Mouse (Mus musculus) embryonic facial prominence, embryonic 12.5 days (tissue): ENCODE data around the gene Btbd18. TPM values are rescaled to one million over a fixed set of nuclear protein-coding genes. Genes with fewer than 3 reads are reported as not detected.

Source experiments
- ATAC-seq: fragments of 200-750 bp; cut with Nextera tagmentation; 2 replicates; pipeline ENCODE4 v1.8.0; 2017; ENCODE audit not compliant: insufficient number of reproducible peaks, insufficient read depth, low FRiP score, low TSS enrichment
- H3K27ac ChIP-seq: fragments of 300-500 bp; sonication (generic); 2 replicates; pipeline ENCODE4 v1.5.1; 2016; ENCODE audit warnings: mild to moderate bottlenecking
- H3K27me3 ChIP-seq: fragments of 300-500 bp; sonication (generic); 2 replicates; pipeline ENCODE4 v1.6.1; 2016; ENCODE audit warnings: mild to moderate bottlenecking, moderate library complexity
- H3K36me3 ChIP-seq: fragments of 300-500 bp; sonication (generic); 2 replicates; pipeline ENCODE4 v1.6.1; 2016; ENCODE audit warnings: mild to moderate bottlenecking
- H3K4me1 ChIP-seq: fragments of 300-500 bp; sonication (generic); 2 replicates; pipeline ENCODE4 v1.6.1; 2016
- H3K4me2 ChIP-seq: fragments of 300-500 bp; sonication (generic); replicated peaks from 2 replicates; pipeline ENCODE4 v1.6.1; 2016; ENCODE audit warnings: mild to moderate bottlenecking, moderate library complexity
- H3K4me3 ChIP-seq: fragments of 300-500 bp; sonication (generic); 2 replicates; pipeline ENCODE4 v1.5.1; 2016; ENCODE audit warnings: mild to moderate bottlenecking
- H3K9ac ChIP-seq: fragments of 300-500 bp; sonication (generic); 2 replicates; pipeline ENCODE4 v1.6.1; 2016; ENCODE audit warnings: mild to moderate bottlenecking, moderate library complexity
- H3K9me3 ChIP-seq: fragments of 300-500 bp; sonication (generic); 2 replicates; pipeline ENCODE4 v1.6.1; 2016; ENCODE audit warnings: mild to moderate bottlenecking, moderate library complexity
- WGBS: fragments of 180-500 bp; shearing (Covaris S2); methylation state at CpG from one replicate; pipeline ENCODE4 v1.1.7; 2016; 5-methylcytosine and 5-hydroxymethylcytosine counted together
- polyA plus RNA-seq: library from polyadenylated mRNA; unstranded; fragments of >200 nt; fragmentation: Nextera tagmentation; extraction: Ambion mirVana; gene quantifications from 2 replicates; pipeline ENCODE4 v1.2.1, GENCODE M21; 2016

Btbd18 gene
- polyA plus RNA-seq, result 0.36 and 0.47 TPM in 2 replicates

DNA sequence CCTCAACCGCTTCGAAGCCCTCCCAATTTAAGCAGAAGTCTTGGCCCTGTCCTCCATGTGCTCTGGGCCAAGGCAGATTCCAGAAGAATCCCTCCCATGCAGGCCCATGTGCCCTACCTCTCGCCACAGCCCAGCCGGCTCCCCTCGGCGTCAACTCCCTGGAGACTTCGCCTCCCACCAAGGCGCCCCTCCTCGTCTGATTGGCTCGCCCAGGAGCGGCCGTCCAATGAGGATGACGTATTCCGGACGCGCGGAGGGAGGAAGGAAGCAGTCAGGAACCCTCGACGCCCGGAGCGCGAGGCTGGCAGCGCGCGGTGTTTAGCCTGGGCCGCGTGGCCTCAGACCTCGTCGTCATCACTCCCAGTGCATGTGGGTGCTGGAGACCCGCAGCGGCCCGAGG lies at the start of gene Btbd18:
Gene Btbd18 (plus strand): TSS at position 274 of the 400 bp plus-strand sequence.
- ATAC-seq, result no peak
- H3K36me3 ChIP-seq, result no peaks in the 10 kb centered on the region
- WGBS, result 93% methylated on average over 32 of the region's 32 CpGs
- H3K9me3 ChIP-seq, result no peaks in the 10 kb centered on the region
- no peak within 1 kb of the TSS for H3K9ac ChIP-seq
- H3K27ac ChIP-seq, result no peak within 1 kb of the TSS
- H3K27me3 ChIP-seq, result no peaks in the 10 kb centered on the region
- H3K4me3 ChIP-seq, result no peak within 1 kb of the TSS
- no peaks in the 10 kb centered on the region for H3K4me1 ChIP-seq
- no peak within 1 kb of the TSS for H3K4me2 ChIP-seq

DNA sequence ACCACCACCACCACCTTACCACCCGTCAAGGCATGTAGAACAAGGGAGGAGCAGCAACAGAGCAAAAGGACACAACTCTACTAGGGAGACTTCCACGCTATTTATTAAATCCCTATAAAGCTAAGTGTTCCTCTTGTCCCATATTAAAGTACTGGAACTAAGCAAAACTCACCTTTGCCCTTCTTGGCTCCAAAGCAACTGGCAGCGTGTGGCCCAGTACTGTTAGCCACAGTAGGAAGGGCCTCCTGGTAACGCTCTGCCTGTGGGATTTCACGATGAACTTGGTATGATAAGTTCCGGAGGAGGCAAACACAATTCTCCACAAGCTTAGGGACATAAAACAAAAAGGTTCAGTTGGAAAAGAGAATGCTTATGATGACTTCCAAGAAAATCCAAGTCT lies 46.1 kb upstream of the Btbd18 start:
- no peak overlapping the region for H3K9ac ChIP-seq
- no peaks in the 10 kb centered on the region for H3K9me3 ChIP-seq
- H3K4me2 ChIP-seq, result no peak overlapping the region
- H3K4me1 ChIP-seq, result no peaks in the 10 kb centered on the region
- no peak for ATAC-seq
- WGBS, result 93% methylated on average over 6 of the region's 6 CpGs
- no peaks in the 10 kb centered on the region for H3K27me3 ChIP-seq
- H3K36me3 ChIP-seq, result peaks cover 86% of the 10 kb centered on the region
- H3K4me3 ChIP-seq, result no peak overlapping the region
- no peak overlapping the region for H3K27ac ChIP-seq

DNA sequence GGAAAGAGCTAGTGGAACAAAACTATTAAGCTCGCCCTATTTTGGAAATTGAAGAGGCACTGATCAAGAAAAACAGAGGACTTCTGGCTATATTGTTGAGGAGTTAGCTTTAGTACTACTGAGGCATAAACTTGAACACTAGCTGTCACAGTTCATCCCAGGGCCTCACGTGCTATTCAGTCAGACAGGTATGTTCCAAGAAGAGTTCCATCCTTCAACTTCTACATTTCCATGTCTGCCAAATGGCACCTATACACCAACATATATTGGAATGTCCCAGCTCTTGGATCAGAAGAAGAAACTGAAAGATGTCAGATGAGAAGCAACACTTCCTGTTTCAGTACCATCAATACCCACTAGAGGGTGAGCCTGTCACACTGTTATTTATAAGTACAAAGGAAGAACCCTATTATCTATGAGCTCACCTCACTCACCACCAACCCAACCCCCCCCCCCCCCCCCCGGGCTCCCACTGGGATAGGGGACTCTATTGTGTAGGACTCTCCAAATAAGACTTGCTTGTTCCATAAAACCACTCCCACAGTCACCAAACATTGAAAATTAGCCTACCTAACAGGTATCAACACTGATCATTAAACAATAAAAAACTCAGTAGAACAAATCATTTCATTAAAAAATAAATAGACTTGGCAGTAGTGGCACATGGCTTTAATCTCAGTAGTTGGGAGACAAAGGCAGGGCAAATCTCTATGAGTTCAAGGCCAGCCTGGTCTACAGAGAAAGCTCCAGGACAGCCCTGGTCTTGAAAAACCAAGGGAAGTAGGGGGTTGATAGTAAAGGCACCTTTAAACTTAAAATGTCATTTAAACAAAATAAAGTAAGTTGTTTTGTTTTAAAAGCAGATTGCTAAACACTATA lies 41.0 kb upstream of the Btbd18 start:
- H3K27ac ChIP-seq, result no peak overlapping the region
- no peak overlapping the region for H3K4me3 ChIP-seq
- H3K9me3 ChIP-seq, result no peaks in the 10 kb centered on the region
- H3K27me3 ChIP-seq, result no peaks in the 10 kb centered on the region
- no peak overlapping the region for H3K4me2 ChIP-seq
- 75% methylated on average over 3 of the region's 3 CpGs for WGBS
- H3K4me1 ChIP-seq, result no peaks in the 10 kb centered on the region
- H3K36me3 ChIP-seq, result peaks cover 66% of the 10 kb centered on the region
- ATAC-seq, result no peak; the same call in 1 of the 2 replicates
- H3K9ac ChIP-seq, result no peak overlapping the region

DNA sequence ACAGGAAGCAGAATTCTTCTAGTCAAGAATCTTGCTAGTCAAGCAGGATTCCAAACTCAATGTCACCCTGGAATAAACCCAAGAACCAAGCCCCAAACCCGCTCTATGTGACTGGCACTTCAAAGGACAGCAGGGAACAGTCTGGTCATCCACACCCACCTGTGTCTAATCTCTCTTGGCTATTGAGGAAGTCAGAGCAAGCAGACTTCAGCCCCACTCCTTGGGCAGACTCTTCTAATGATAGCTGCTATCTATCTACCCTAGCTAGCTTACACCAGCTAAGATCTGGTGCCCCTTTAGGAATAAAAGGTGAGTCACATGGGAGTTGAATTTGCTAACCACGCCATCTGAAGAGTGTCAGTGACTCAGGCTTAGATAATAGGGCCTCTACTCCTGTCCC lies 40.0 kb upstream of the Btbd18 start:
- Histone ChIP-seq H3K4me2 (no peak overlapping the region), H3K4me3 (no peak overlapping the region), H3K36me3 (peaks cover 58% of the 10 kb centered on the region), H3K9ac (no peak overlapping the region), H3K4me1 (no peaks in the 10 kb centered on the region), H3K27ac (no peak overlapping the region), H3K27me3 (no peaks in the 10 kb centered on the region), H3K9me3 (no peaks in the 10 kb centered on the region)
- WGBS, result 78% methylated on average over 2 of the region's 2 CpGs
- no peak for ATAC-seq

DNA sequence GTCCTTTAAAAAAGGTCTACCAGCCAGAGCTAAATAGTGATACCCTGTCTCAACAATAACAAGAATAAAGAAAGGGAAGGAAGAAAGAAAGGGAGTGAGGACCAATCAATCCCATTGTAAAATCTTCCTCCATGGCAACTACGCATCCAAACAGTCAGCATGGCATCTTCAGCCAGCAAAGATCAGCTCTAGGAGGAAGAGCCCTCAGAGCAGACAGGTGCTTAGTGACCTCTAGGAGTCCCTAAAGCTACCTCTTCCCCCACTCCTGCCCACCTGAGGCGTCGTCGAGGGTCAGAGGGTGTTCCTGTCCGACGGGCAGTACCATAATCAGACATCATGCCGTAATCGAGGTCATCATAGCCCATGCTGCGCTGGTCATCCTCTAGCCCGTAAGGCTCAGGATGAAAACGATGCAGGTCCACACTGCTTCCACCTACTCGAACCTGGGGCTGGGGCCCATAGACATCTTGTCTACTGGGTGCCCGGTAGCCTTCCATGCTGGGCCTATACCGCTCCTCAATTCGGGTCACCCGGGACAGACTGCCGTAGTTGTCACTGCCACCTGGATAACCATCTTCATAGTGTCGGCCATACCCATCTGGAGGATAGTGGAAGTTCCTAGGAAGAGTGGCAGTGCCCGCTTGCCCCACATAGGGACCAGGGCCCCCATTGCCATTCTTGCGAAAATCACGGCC lies 39.1 kb upstream of the Btbd18 start:
- Histone ChIP-seq H3K4me2 (no peak overlapping the region), H3K36me3 (peaks cover 59% of the 10 kb centered on the region), H3K4me3 (no peak overlapping the region), H3K9me3 (no peaks in the 10 kb centered on the region), H3K27ac (no peak overlapping the region), H3K9ac (no peak overlapping the region), H3K27me3 (no peaks in the 10 kb centered on the region), H3K4me1 (no peaks in the 10 kb centered on the region)
- WGBS, result 94% methylated on average over 21 of the region's 21 CpGs
- no peak for ATAC-seq

DNA sequence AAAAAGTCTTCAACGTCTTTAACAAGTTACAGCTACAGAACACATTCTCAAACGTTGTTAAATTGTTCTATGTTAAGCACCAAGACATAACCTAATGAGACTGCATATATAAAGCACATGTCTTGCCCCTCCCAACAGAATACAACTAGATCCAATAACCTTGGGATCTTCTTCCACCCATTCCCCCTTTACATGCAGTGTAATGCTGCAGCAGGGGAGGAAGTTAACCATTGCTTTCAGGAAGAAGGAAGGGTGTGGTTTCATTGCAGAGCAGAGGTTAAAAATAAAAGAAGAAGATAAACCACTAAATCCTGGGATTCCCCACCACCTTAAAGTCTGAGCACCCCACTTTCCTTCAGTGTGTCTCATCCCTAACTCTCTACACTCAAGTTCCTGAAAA lies 36.2 kb upstream of the Btbd18 start:
- no peaks in the 10 kb centered on the region for H3K4me1 ChIP-seq
- H3K4me2 ChIP-seq, result no peak overlapping the region
- 80% methylated on average over 2 of the region's 2 CpGs for WGBS
- no peaks in the 10 kb centered on the region for H3K27me3 ChIP-seq
- no peak for ATAC-seq
- no peak overlapping the region for H3K27ac ChIP-seq
- H3K9me3 ChIP-seq, result no peaks in the 10 kb centered on the region
- no peak overlapping the region for H3K9ac ChIP-seq
- peaks cover 32% of the 10 kb centered on the region for H3K36me3 ChIP-seq
- H3K4me3 ChIP-seq, result no peak overlapping the region

DNA sequence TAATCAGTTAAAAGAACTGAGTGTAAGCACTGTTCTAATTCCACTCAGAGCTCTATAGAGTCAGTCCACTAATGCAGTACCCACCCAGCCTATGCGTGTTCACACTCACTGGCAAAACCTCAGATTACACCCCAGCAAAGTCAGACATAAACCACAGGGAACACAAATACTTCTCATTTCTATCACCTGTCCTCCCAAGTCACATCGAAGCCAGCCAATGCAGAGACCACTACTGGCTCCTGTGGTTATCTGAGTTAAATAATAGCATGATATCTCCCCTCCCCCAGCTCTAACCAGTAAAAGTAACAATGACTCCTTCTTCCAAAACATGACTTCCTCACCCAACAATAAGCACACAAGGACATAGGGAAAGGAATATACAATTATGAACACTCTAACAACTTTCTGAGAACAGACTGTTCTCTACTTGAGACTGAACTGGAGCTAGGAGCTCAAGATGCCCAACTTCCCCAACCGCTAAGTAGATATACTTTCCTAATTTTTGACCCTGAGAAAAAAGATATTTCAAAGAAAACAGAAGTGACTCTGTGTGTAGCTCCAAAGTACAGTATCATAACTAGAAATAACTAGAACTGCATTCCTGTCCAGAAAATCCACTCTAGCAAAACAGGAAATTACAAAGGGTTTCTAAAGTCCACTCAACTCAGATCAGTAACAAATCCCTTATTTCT lies 35.3 kb upstream of the Btbd18 start:
- no peaks in the 10 kb centered on the region for H3K4me1 ChIP-seq
- peaks cover 32% of the 10 kb centered on the region for H3K36me3 ChIP-seq
- no peak overlapping the region for H3K4me3 ChIP-seq
- WGBS, result 91% methylated on average over 3 of the region's 3 CpGs
- no peaks in the 10 kb centered on the region for H3K9me3 ChIP-seq
- no peaks in the 10 kb centered on the region for H3K27me3 ChIP-seq
- no peak for ATAC-seq
- H3K4me2 ChIP-seq, result no peak overlapping the region
- H3K27ac ChIP-seq, result no peak overlapping the region
- no peak overlapping the region for H3K9ac ChIP-seq

DNA sequence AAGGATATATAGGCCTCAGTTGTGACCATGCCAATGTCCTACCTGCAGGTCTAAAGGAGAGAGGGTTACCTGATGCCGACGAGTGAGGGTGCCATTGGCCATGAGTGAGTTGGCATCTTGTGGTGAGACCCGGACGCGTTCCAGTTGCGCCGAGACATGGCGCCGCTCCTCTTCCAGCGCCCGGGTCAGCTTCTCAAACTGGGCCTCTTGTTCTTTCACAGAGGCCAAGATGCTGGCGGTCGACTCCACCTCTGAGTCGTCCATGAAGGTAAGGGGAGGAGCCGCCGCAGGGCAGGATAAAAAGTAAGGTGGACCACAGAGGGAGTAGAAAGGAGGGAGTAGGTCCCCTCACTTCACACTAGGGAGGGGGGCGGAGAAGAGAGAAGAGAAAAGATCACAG lies 34.7 kb upstream of the Btbd18 start:
- Histone ChIP-seq H3K4me1 (no peaks in the 10 kb centered on the region), H3K27ac (no peak overlapping the region), H3K4me2 (no peak overlapping the region), H3K27me3 (no peaks in the 10 kb centered on the region), H3K9me3 (no peaks in the 10 kb centered on the region), H3K9ac (no peak overlapping the region), H3K36me3 (peaks cover 27% of the 10 kb centered on the region), H3K4me3 (no peak overlapping the region)
- 91% methylated on average over 17 of the region's 17 CpGs for WGBS
- no peak for ATAC-seq

DNA sequence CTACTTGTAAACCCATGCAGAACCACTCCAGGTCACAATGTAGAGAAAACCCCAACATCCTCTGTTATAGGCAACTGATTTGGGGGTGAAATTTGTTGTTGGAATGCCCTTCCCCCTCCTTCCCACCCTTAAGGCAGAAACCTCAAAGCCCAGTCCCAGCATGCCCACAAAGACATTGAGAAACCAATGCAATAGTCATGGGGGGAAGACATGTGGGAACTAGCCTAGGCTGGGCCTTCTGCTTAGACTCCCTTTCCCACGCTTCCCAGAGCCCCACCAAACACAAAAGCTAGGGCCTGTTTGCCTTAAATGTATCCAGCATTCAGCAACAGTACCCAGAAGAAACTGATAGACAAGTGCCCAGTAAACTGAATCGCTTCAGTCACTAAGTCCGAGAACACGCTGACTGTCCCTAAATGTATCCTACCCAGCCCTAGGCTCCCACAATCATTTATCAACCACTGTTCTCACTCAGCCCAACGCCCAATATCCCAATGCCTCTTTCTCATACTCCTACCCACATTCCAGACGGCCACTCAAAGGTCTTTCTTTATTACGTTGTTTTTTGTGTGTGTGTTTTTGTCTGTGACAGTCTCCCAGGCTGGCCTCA lies 32.4 kb upstream of the Btbd18 start:
- ATAC-seq, result no peak
- Histone ChIP-seq H3K4me1 (no peaks in the 10 kb centered on the region), H3K9ac (no peak overlapping the region), H3K36me3 (peaks cover 13% of the 10 kb centered on the region; the same call in 1 of the 2 replicates), H3K9me3 (no peaks in the 10 kb centered on the region), H3K27me3 (no peaks in the 10 kb centered on the region), H3K4me2 (no peak overlapping the region), H3K27ac (0 out of 2 replicates have a peak overlapping the region, but pooled peaks have one; percentile 30), H3K4me3 (no peak overlapping the region)
- WGBS, result 76% methylated on average over 7 of the region's 7 CpGs

DNA sequence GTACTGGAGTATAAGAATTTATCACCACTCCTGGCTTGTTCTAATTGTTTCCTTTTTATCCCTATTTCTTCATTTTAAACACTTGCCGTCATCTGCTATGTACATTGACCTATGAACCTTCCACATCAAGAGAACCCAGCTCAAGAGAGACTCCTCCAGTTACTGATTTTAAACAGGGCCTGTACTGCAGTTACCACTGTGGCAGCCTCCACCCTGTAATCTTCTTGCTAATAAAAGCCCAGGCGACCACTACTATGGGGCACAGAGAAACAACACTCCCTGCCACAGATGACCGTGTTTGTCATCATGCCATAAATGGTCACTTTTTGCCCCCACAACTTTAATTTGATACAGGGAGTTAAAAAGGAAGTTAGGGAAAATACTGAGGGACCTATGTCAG lies 31.8 kb upstream of the Btbd18 start:
- no peak overlapping the region for H3K27ac ChIP-seq
- ATAC-seq, result no peak
- H3K36me3 ChIP-seq, result peaks cover 11% of the 10 kb centered on the region; the same call in 1 of the 2 replicates
- no peak overlapping the region for H3K4me3 ChIP-seq
- H3K9ac ChIP-seq, result no peak overlapping the region
- no peak overlapping the region for H3K4me2 ChIP-seq
- no peaks in the 10 kb centered on the region for H3K27me3 ChIP-seq
- no peaks in the 10 kb centered on the region for H3K9me3 ChIP-seq
- no peaks in the 10 kb centered on the region for H3K4me1 ChIP-seq
- 53% methylated on average over 3 of the region's 3 CpGs for WGBS

DNA sequence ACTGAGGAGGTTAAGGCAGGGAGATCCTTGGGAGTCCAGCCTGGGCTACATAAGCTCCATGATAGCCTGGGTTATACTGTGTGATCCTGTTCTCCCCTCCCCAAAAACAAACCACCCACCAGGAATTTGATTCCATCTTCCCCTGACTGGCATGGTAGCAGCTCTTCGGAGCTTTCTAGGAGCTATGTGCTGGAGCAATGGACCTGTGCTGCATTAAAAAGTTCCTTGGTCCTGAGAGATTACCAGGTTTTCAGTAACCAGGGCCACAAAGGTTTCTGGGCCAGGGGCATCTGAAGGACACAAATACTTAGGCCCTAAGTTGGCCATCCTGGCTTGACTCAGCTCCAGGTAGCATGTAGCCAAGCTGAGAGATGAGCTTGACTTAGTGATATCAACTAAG lies 26.9 kb upstream of the Btbd18 start:
- Histone ChIP-seq H3K36me3 (no peaks in the 10 kb centered on the region), H3K9me3 (no peaks in the 10 kb centered on the region), H3K27me3 (no peaks in the 10 kb centered on the region), H3K4me1 (peaks cover 43% of the 10 kb centered on the region), H3K4me2 (no peak overlapping the region), H3K9ac (no peak overlapping the region), H3K4me3 (no peak overlapping the region), H3K27ac (no peak overlapping the region)
- 77% methylated on average over 1 of the region's 1 CpGs for WGBS
- ATAC-seq, result no peak
